Mouse (Mus musculus) liver, postnatal 0 days (tissue): Measurements from ENCODE around the gene Pde1a. TPM values are rescaled to one million over a fixed set of nuclear protein-coding genes. Genes with fewer than 3 reads are reported as not detected.

Experiments used
- ATAC-seq: fragments of 200-750 bp; cut with Nextera tagmentation; 2 replicates; pipeline ENCODE4 v1.8.0; 2017; ENCODE audit warnings: mild to moderate bottlenecking, moderate library complexity
- DNase-seq: peaks from one replicate; pipeline ENCODE4 v3.0.0-alpha.2; 2016
- H3K27ac ChIP-seq: fragments of 300-500 bp; sonication (generic); 2 replicates; pipeline ENCODE4 v1.5.1; 2014; ENCODE audit warnings: antibody characterized with exemption, moderate library complexity, mild to moderate bottlenecking, low read depth
- H3K27me3 ChIP-seq: fragments of 300-500 bp; sonication (generic); 2 replicates; pipeline ENCODE4 v1.6.1; 2014; ENCODE audit warnings: low read length, control low read depth, mixed read lengths; ENCODE audit not compliant: insufficient read depth
- H3K36me3 ChIP-seq: fragments of 300-500 bp; sonication (generic); replicated peaks from 2 replicates; pipeline ENCODE4 v1.6.1; 2014; ENCODE audit warnings: mild to moderate bottlenecking, control low read depth, low read length, moderate library complexity, mixed read lengths; ENCODE audit not compliant: insufficient read depth
- H3K4me1 ChIP-seq: fragments of 300-500 bp; sonication (generic); 2 replicates; pipeline ENCODE4 v1.6.1; 2014; ENCODE audit warnings: antibody characterized with exemption, mild to moderate bottlenecking, control low read depth; ENCODE audit not compliant: insufficient read depth
- H3K4me2 ChIP-seq: fragments of 300-500 bp; sonication (generic); 2 replicates; pipeline ENCODE4 v1.6.1; 2014; ENCODE audit warnings: low read depth, mild to moderate bottlenecking, low read length, moderate library complexity, mixed read lengths
- H3K4me3 ChIP-seq: fragments of 300-500 bp; sonication (generic); 2 replicates; pipeline ENCODE4 v1.5.1; 2014; ENCODE audit warnings: low read depth, low read length
- H3K9ac ChIP-seq: fragments of 300-500 bp; sonication (generic); replicated peaks from 2 replicates; pipeline ENCODE4 v1.6.1; 2014; ENCODE audit warnings: mild to moderate bottlenecking, moderate library complexity
- H3K9me3 ChIP-seq: fragments of 300-500 bp; sonication (generic); 2 replicates; pipeline ENCODE4 v1.6.1; 2016; ENCODE audit warnings: mild to moderate bottlenecking, control low read depth, low read length, mixed read lengths
- CTCF ChIP-seq: sonication (generic); IDR thresholded peaks from 2 replicates; pipeline ENCODE4 v1.5.1; 2016; ENCODE audit warnings: antibody characterized with exemption, low read depth
- EP300 ChIP-seq: IDR thresholded peaks from 2 replicates; pipeline ENCODE4 v1.6.1; 2016; ENCODE audit warnings: antibody characterized with exemption, low read depth, mild to moderate bottlenecking
- WGBS: fragments of 180-500 bp; shearing (Covaris S2); extraction: QIAGEN DNeasy Blood & Tissue Kit; methylation state at CpG from one replicate; pipeline ENCODE4 v1.1.7; 2014; ENCODE audit not compliant: insufficient replicate concordance; 5-methylcytosine and 5-hydroxymethylcytosine counted together
- polyA plus RNA-seq: library from polyadenylated mRNA; unstranded; fragments of >200 nt; fragmentation: Nextera tagmentation; extraction: Ambion mirVana; gene quantifications from 2 replicates; pipeline ENCODE4 v1.2.1, GENCODE M21; 2015

Pde1a gene
- polyA plus RNA-seq, 1 experiment from 2014 or later: 4.1 TPM

GRCm38 (mm10) chr2:80026053-80026452, 103.2 kb downstream of the Pde1a start:
- no peak for TF ChIP-seq CTCF
- no peak for TF ChIP-seq EP300
- Histone ChIP-seq H3K9me3 (no peaks in the 10 kb centered on the region), H3K27ac (no peak overlapping the region), H3K4me1 (0 out of 2 replicates have a peak, but pooled peaks cover 2% of the 10 kb centered on the region), H3K36me3 (no peaks in the 10 kb centered on the region), H3K27me3 (no peaks in the 10 kb centered on the region), H3K9ac (no peak overlapping the region), H3K4me3 (no peak overlapping the region), H3K4me2 (no peak overlapping the region)
- ATAC-seq (0 out of 2 replicates have a peak, but pooled peaks have one; percentile 37), DNase-seq (no peak)
- 76% methylated on average over 1 of the region's 1 CpGs for WGBS

GRCm38 (mm10) chr2:80025597-80025996, 103.7 kb downstream of the Pde1a start:
- no peak overlapping the region for H3K9ac ChIP-seq
- no peaks in the 10 kb centered on the region for H3K36me3 ChIP-seq
- H3K4me2 ChIP-seq: no peak overlapping the region
- 28% methylated on average over 1 of the region's 1 CpGs for WGBS
- peak; percentile 75 for ATAC-seq
- no peaks in the 10 kb centered on the region for H3K27me3 ChIP-seq
- H3K4me1 ChIP-seq: 0 out of 2 replicates have a peak, but pooled peaks cover 2% of the 10 kb centered on the region
- no peaks in the 10 kb centered on the region for H3K9me3 ChIP-seq
- TF ChIP-seq CTCF (no peak), EP300 (peak; percentile 35; the same call in 1 of the 2 replicates)
- DNase-seq: no peak
- no peak overlapping the region for H3K4me3 ChIP-seq
- H3K27ac ChIP-seq: no peak overlapping the region

GRCm38 (mm10) chr2:80025038-80025437, 104.2 kb downstream of the Pde1a start:
- Histone ChIP-seq H3K36me3 (no peaks in the 10 kb centered on the region), H3K27ac (no peak overlapping the region), H3K27me3 (no peaks in the 10 kb centered on the region), H3K4me3 (no peak overlapping the region), H3K9ac (no peak overlapping the region), H3K4me1 (0 out of 2 replicates have a peak, but pooled peaks cover 2% of the 10 kb centered on the region), H3K9me3 (no peaks in the 10 kb centered on the region), H3K4me2 (no peak overlapping the region)
- no peak for DNase-seq
- no peak for TF ChIP-seq EP300
- TF ChIP-seq CTCF: no peak
- 44% methylated on average over 1 of the region's 1 CpGs for WGBS
- ATAC-seq: peak; percentile 59

GRCm38 (mm10) chr2:80014161-80014560, 115.1 kb downstream of the Pde1a start:
- H3K9me3 ChIP-seq: no peaks in the 10 kb centered on the region
- ATAC-seq (no peak), DNase-seq (no peak)
- no peaks in the 10 kb centered on the region for H3K4me1 ChIP-seq
- no peak overlapping the region for H3K4me3 ChIP-seq
- no peak overlapping the region for H3K9ac ChIP-seq
- H3K4me2 ChIP-seq: no peak overlapping the region
- TF ChIP-seq CTCF: no peak
- TF ChIP-seq EP300: no peak
- no peak overlapping the region for H3K27ac ChIP-seq
- WGBS: 73% methylated on average over 3 of the region's 3 CpGs
- no peaks in the 10 kb centered on the region for H3K36me3 ChIP-seq
- H3K27me3 ChIP-seq: no peaks in the 10 kb centered on the region

GRCm38 (mm10) chr2:80013060-80013459, 116.2 kb downstream of the Pde1a start:
- Histone ChIP-seq H3K4me3 (no peak overlapping the region), H3K36me3 (no peaks in the 10 kb centered on the region), H3K9me3 (no peaks in the 10 kb centered on the region), H3K4me2 (no peak overlapping the region), H3K4me1 (no peaks in the 10 kb centered on the region), H3K27ac (no peak overlapping the region), H3K27me3 (no peaks in the 10 kb centered on the region), H3K9ac (no peak overlapping the region)
- WGBS: 61% methylated on average over 4 of the region's 4 CpGs
- ATAC-seq (no peak), DNase-seq (no peak)
- no peak for TF ChIP-seq EP300
- TF ChIP-seq CTCF: no peak

GRCm38 (mm10) chr2:79999168-79999567, 130.1 kb downstream of the Pde1a start:
- DNase-seq (no peak), ATAC-seq (no peak)
- Histone ChIP-seq H3K27me3 (no peaks in the 10 kb centered on the region), H3K36me3 (no peaks in the 10 kb centered on the region), H3K4me1 (no peaks in the 10 kb centered on the region), H3K4me2 (no peak overlapping the region), H3K4me3 (no peak overlapping the region), H3K27ac (no peak overlapping the region), H3K9ac (no peak overlapping the region), H3K9me3 (no peaks in the 10 kb centered on the region)
- WGBS: 67% methylated on average over 3 of the region's 3 CpGs
- TF ChIP-seq EP300 (no peak), CTCF (no peak)

GRCm38 (mm10) chr2:79998460-79998859, 130.8 kb downstream of the Pde1a start:
- no peak for DNase-seq
- peak; percentile 53; the same call in 1 of the 2 replicates for ATAC-seq
- no peaks in the 10 kb centered on the region for H3K27me3 ChIP-seq
- no peaks in the 10 kb centered on the region for H3K4me1 ChIP-seq
- no peak overlapping the region for H3K9ac ChIP-seq
- TF ChIP-seq CTCF (no peak), EP300 (no peak)
- no peak overlapping the region for H3K4me2 ChIP-seq
- H3K36me3 ChIP-seq: no peaks in the 10 kb centered on the region
- no peak overlapping the region for H3K27ac ChIP-seq
- H3K9me3 ChIP-seq: no peaks in the 10 kb centered on the region
- 50% methylated on average over 2 of the region's 2 CpGs for WGBS
- H3K4me3 ChIP-seq: no peak overlapping the region
